ENCODE assay signal across 10 mouse cellular contexts in the genomic region with DNA sequence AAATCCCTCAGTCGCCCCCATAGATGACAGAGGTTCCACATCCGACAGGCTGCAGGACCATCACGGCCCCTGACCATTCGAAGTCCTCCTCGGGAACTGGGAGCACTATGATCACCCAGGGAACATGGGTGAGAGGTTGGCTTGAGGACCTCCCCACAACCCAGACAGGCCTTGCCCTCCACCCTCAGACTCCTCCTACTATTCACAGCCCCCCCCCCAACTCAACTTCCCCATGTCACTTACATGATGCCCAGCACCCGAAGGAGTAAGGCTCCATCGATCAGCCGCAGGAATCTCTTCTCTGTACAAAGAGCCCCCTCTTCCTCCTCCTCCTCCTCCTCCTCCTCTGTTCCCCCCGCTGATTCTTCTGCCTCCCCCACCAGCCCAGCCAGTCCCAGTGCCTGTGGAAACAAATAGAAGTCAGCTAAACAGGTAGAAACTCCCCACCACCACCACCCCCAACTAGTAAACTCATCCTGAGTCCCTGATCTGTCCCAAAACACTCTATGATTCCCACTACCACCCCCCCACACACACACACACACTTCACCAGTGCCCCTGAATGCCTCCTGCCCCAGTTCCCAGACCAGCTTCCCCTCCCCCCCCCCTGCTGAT. TPM values are rescaled to one million over a fixed set of nuclear protein-coding genes. Genes with fewer than 3 reads are reported as not detected.
DNase-seq lines count a peak whose midpoint lies in the region; ATAC-seq and TF ChIP-seq lines count a peak whose summit lies in the region.
"Had no signal": no experiment of that assay in that cellular context is flagged by ENCODE, and none has a peak within 500 bp of the region (broad histone marks: within the 10 kb centered on the region; RNA-seq: fewer than 3 reads in every experiment).

No protein-coding gene starts in this region.

- intact Hi-C loops in heart, postnatal 14 days (cut with DNase I): no loop called here

- H3K36me3 ChIP-seq in midbrain, embryonic 11.5 days (ENCODE audit: control insufficient read depth, insufficient read depth, low read length): no peaks in the 10 kb centered on the region
- no peaks in the 10 kb centered on the region for H3K36me3 ChIP-seq in midbrain, postnatal 0 days (ENCODE audit: insufficient read depth, low read length)
- no peaks in the 10 kb centered on the region for H3K36me3 ChIP-seq in hindbrain, embryonic 12.5 days

- no peak overlapping the region for H3K4me2 ChIP-seq in midbrain, embryonic 11.5 days
- H3K4me2 ChIP-seq in midbrain, postnatal 0 days (ENCODE audit: low read depth, low read length, poor library complexity, severe bottlenecking): no peak overlapping the region
- H3K4me2 ChIP-seq in hindbrain, embryonic 12.5 days (replicated peaks): no peak overlapping the region

- peaks cover 9% of the 10 kb centered on the region; the same call in 1 of the 2 replicates for H3K4me1 ChIP-seq in midbrain, embryonic 11.5 days (ENCODE audit: control insufficient read depth, insufficient read depth, low read length)
- no peaks in the 10 kb centered on the region; the same call in 1 of the 2 replicates for H3K4me1 ChIP-seq in midbrain, postnatal 0 days (ENCODE audit: insufficient read depth, low read length)
- H3K4me1 ChIP-seq in hindbrain, embryonic 12.5 days: peaks cover 17% of the 10 kb centered on the region

- H3K27ac ChIP-seq in midbrain, embryonic 11.5 days (ENCODE audit: low read depth, low read length): no peak overlapping the region
- no peak overlapping the region for H3K27ac ChIP-seq in midbrain, postnatal 0 days (ENCODE audit: low read depth, low read length)
- H3K27ac ChIP-seq in hindbrain, embryonic 12.5 days: no peak overlapping the region

- peak; percentile 89 for DNase-seq in heart, adult 11 months
- DNase-seq in heart, postnatal 14 days: no peak
- peak; percentile 80 for DNase-seq in midbrain, embryonic 11.5 days (ENCODE audit: low spot score, missing footprints)
- no peak for DNase-seq in midbrain, postnatal 0 days (ENCODE audit: low spot score)
- peak; percentile 53 for DNase-seq in induced T-regulatory cell, adult 2 months (ENCODE audit: low read depth)
- no peak for DNase-seq in gastrocnemius, postnatal 10 days
- DNase-seq: cerebellum, postnatal 25 days had no signal

- H3K4me3 ChIP-seq in midbrain, embryonic 11.5 days (ENCODE audit: low read depth, low read length): no peak overlapping the region
- no peak overlapping the region for H3K4me3 ChIP-seq in midbrain, postnatal 0 days (ENCODE audit: low read depth, low read length)
- no peak overlapping the region for H3K4me3 ChIP-seq in hindbrain, embryonic 12.5 days

- no peaks in the 10 kb centered on the region for H3K9me3 ChIP-seq in midbrain, embryonic 11.5 days (ENCODE audit: control insufficient read depth, low read length)
- no peaks in the 10 kb centered on the region for H3K9me3 ChIP-seq in midbrain, postnatal 0 days (ENCODE audit: low read length)
- no peaks in the 10 kb centered on the region for H3K9me3 ChIP-seq in hindbrain, embryonic 12.5 days (replicated peaks)

- H3K27me3 ChIP-seq in midbrain, embryonic 11.5 days (ENCODE audit: control insufficient read depth, insufficient read depth, low read length): peaks cover 9% of the 10 kb centered on the region
- H3K27me3 ChIP-seq in midbrain, postnatal 0 days (ENCODE audit: insufficient read depth, low read length): peaks cover 7% of the 10 kb centered on the region; the same call in 1 of the 2 replicates
- peaks cover 16% of the 10 kb centered on the region for H3K27me3 ChIP-seq in hindbrain, embryonic 12.5 days
- H3K27me3 ChIP-seq: Patski had no signal

- 70% methylated on average over 9 of the region's 9 CpGs for WGBS in midbrain, embryonic 11.5 days
- 78% methylated on average over 9 of the region's 9 CpGs for WGBS in midbrain, postnatal 0 days
- WGBS in hindbrain, embryonic 12.5 days: 72% methylated on average over 9 of the region's 9 CpGs

- no peak overlapping the region for H3K9ac ChIP-seq in midbrain, embryonic 11.5 days (ENCODE audit: low read length)
- H3K9ac ChIP-seq in midbrain, postnatal 0 days (replicated peaks; ENCODE audit: low read length, poor library complexity, severe bottlenecking): no peak overlapping the region
- H3K9ac ChIP-seq in hindbrain, embryonic 12.5 days: no peak overlapping the region

- no peak for ATAC-seq in midbrain, embryonic 11.5 days (ENCODE audit: low FRiP score)
- ATAC-seq in midbrain, postnatal 0 days (ENCODE audit: low FRiP score): no peak
- peak; percentile 20; the same call in 1 of the 2 replicates for ATAC-seq in megakaryocyte progenitor cell, adult 5-6 weeks (replicated peaks; ENCODE audit: poor library complexity)
- no peak for ATAC-seq in hindbrain, embryonic 12.5 days (ENCODE audit: low FRiP score)
- ATAC-seq: Patski had no signal

- TF ChIP-seq CTCF in midbrain, postnatal 0 days (IDR thresholded peaks at IDR 0.05): no peak

RNA-seq across cellular contexts. Expression of a gene that starts 0.5 kb away (rescaled TPM):
- 1 to 10 TPM; 1.0 to 1.7 TPM for total RNA-seq in heart, postnatal 14 days (2021)
- polyA plus RNA-seq in midbrain, embryonic 11.5 days (2014; fragmentation: Nextera tagmentation; extraction: Ambion mirVana): 0.26 and 0.58 TPM in 2 replicates
- 1.0 and 1.9 TPM in 2 replicates for total RNA-seq in midbrain, postnatal 0 days (2014; rRNA removed)
- 0.86 and 1.8 TPM in 2 replicates for polyA plus RNA-seq in midbrain, postnatal 0 days (2015; fragmentation: Nextera tagmentation; extraction: Ambion mirVana)
- total RNA-seq in megakaryocyte progenitor cell, adult 5-6 weeks (2015): 6.9 and 7.6 TPM in 2 replicates
- total RNA-seq in megakaryocyte progenitor cell, adult 5-6 weeks (2017): 48.6 and 53.0 TPM in 2 replicates
- polyA plus RNA-seq in hindbrain, embryonic 12.5 days (2016; fragmentation: Nextera tagmentation; extraction: Ambion mirVana): 0.50 and 0.85 TPM in 2 replicates
- 1 to 10 TPM in 1 of 2 experiments, under 1 TPM in 1; 0.97 to 1.5 TPM for total RNA-seq in gastrocnemius, postnatal 10 days (2021)

RNA-seq across cellular contexts. Expression of a gene that starts 17.1 kb away (rescaled TPM):
- total RNA-seq in heart, postnatal 14 days (2021): 10 to 100 TPM; 14.8 to 18.2 TPM
- polyA plus RNA-seq in midbrain, embryonic 11.5 days (2014; fragmentation: Nextera tagmentation; extraction: Ambion mirVana): 4.8 and 5.1 TPM in 2 replicates
- 20.6 and 31.1 TPM in 2 replicates for total RNA-seq in midbrain, postnatal 0 days (2014; rRNA removed)
- 18.5 and 19.1 TPM in 2 replicates for polyA plus RNA-seq in midbrain, postnatal 0 days (2015; fragmentation: Nextera tagmentation; extraction: Ambion mirVana)
- 1.0 and 4.1 TPM in 2 replicates for total RNA-seq in megakaryocyte progenitor cell, adult 5-6 weeks (2015)
- total RNA-seq in megakaryocyte progenitor cell, adult 5-6 weeks (2017): 3.8 and 4.3 TPM in 2 replicates
- 13.2 and 14.4 TPM in 2 replicates for polyA plus RNA-seq in hindbrain, embryonic 12.5 days (2016; fragmentation: Nextera tagmentation; extraction: Ambion mirVana)
- 10 to 100 TPM; 12.1 to 12.2 TPM for total RNA-seq in gastrocnemius, postnatal 10 days (2021)

RNA-seq across cellular contexts. Expression of a gene that starts 52.0 kb away (rescaled TPM):
- 10 to 100 TPM; 26.7 to 30.6 TPM for total RNA-seq in heart, postnatal 14 days (2021)
- polyA plus RNA-seq in midbrain, embryonic 11.5 days (2014; fragmentation: Nextera tagmentation; extraction: Ambion mirVana): 147 and 151 TPM in 2 replicates
- 80.6 and 85.4 TPM in 2 replicates for total RNA-seq in midbrain, postnatal 0 days (2014; rRNA removed)
- polyA plus RNA-seq in midbrain, postnatal 0 days (2015; fragmentation: Nextera tagmentation; extraction: Ambion mirVana): 110 and 118 TPM in 2 replicates
- 149 and 168 TPM in 2 replicates for total RNA-seq in megakaryocyte progenitor cell, adult 5-6 weeks (2015)
- 229 and 256 TPM in 2 replicates for total RNA-seq in megakaryocyte progenitor cell, adult 5-6 weeks (2017)
- polyA plus RNA-seq in hindbrain, embryonic 12.5 days (2016; fragmentation: Nextera tagmentation; extraction: Ambion mirVana): 108 and 128 TPM in 2 replicates
- total RNA-seq in gastrocnemius, postnatal 10 days (2021): 10 to 100 TPM; 45.2 to 48.1 TPM

RNA-seq across cellular contexts. Expression of a gene that starts 52.4 kb away (rescaled TPM):
- 100 to 1,000 TPM; 595 to 603 TPM for total RNA-seq in heart, postnatal 14 days (2021)
- 123 and 127 TPM in 2 replicates for polyA plus RNA-seq in midbrain, embryonic 11.5 days (2014; fragmentation: Nextera tagmentation; extraction: Ambion mirVana)
- total RNA-seq in midbrain, postnatal 0 days (2014; rRNA removed): 211 and 223 TPM in 2 replicates
- 491 and 528 TPM in 2 replicates for polyA plus RNA-seq in midbrain, postnatal 0 days (2015; fragmentation: Nextera tagmentation; extraction: Ambion mirVana)
- total RNA-seq in megakaryocyte progenitor cell, adult 5-6 weeks (2015): 310 and 346 TPM in 2 replicates
- total RNA-seq in megakaryocyte progenitor cell, adult 5-6 weeks (2017): 546 and 620 TPM in 2 replicates
- 194 and 200 TPM in 2 replicates for polyA plus RNA-seq in hindbrain, embryonic 12.5 days (2016; fragmentation: Nextera tagmentation; extraction: Ambion mirVana)
- total RNA-seq in gastrocnemius, postnatal 10 days (2021): 100 to 1,000 TPM; 150 to 152 TPM

Comparison
In these comparisons a context has a peak if more than half of its experiments do, and no peak if none do; other contexts are left out.
1. DNase-seq: peak in heart, adult 11 months (single experiment), midbrain, embryonic 11.5 days (single experiment) and induced T-regulatory cell, adult 2 months (single experiment); none in heart, postnatal 14 days (0 of 2), midbrain, postnatal 0 days (single experiment) and gastrocnemius, postnatal 10 days (single experiment).